ENCODE assay signal across 9 mouse cellular contexts in the genomic region with DNA sequence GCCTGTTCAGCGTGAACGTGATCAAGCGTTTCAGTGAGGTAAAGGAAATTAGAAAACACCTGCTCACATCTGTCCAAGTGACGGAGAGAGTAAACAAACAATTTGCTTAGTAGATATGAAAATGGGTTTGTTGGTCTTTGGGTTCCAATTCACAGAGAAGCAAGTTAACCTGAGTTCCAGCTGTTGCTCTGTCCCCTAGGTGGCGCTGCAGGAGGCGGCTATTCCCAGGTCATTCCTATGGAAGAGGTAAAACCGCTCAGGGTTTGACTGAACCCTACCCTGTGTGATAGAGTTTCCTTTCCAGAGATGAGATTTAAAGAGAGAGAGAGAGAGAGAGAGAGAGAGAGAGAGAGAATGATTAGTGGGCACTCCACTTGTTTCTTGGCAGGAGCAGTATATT. TPM values are rescaled to one million over a fixed set of nuclear protein-coding genes. Genes with fewer than 3 reads are reported as not detected.
DNase-seq lines count a peak whose midpoint lies in the region; ATAC-seq and TF ChIP-seq lines count a peak whose summit lies in the region.
"Had no signal": no experiment of that assay in that cellular context is flagged by ENCODE, and none has a peak within 500 bp of the region (broad histone marks: within the 10 kb centered on the region; RNA-seq: fewer than 3 reads in every experiment).

No protein-coding gene starts in this region.

- 65% methylated on average over 7 of the region's 7 CpGs for WGBS in limb, embryonic 10.5 days

- ATAC-seq in inflammation-experienced regulatory T-cells, adult 6 months, result no peak

- H3K4me1 ChIP-seq in limb, embryonic 10.5 days, result no peaks in the 10 kb centered on the region

- no peak overlapping the region for H3K27ac ChIP-seq in left cerebral cortex, adult 2 months
- no peak overlapping the region for H3K27ac ChIP-seq in limb, embryonic 10.5 days

- DNase-seq in left cerebral cortex, adult 2 months (ENCODE audit: extremely low spot score in 1 of 2, low spot score in 2 of 2), result peak; percentile 64 to 72
- DNase-seq in left cerebral cortex, adult 11 months (ENCODE audit: low spot score), result no peak
- DNase-seq in NIH3T3 (ENCODE audit: low read depth), result peak; percentile 76
- DNase-seq in c-Kit-negative CD71-positive TER-119-positive erythroid progenitor cells, embryonic 14.5 days (ENCODE audit: low read depth, low spot score), result peak; percentile 24
- DNase-seq in frontal cortex, postnatal 36 days (ENCODE audit: low spot score in 2 of 2), result peak; percentile 54 to 60
- peak; percentile 80 for DNase-seq in limb, embryonic 10.5 days (ENCODE audit: low spot score)
- peak; percentile 77 for DNase-seq in retina, embryonic 14.5 days (ENCODE audit: low spot score)

- H3K9me3 ChIP-seq in limb, embryonic 10.5 days (replicated peaks), result no peaks in the 10 kb centered on the region

- no peak overlapping the region for H3K4me3 ChIP-seq in left cerebral cortex, adult 2 months
- no peak overlapping the region for H3K4me3 ChIP-seq in limb, embryonic 10.5 days
- H3K4me3 ChIP-seq: myocyte had no signal

- peak; percentile 78 for TF ChIP-seq CTCF in left cerebral cortex, adult 2 months (IDR thresholded peaks at IDR 0.05)

- intact Hi-C loops in left cerebral cortex, adult 2 months (cut with DNase I), result loop anchor here (2.0 kb wide), 1 partner anchor 48 kb away; no protein-coding TSS in a partner anchor

- H3K27me3 ChIP-seq in limb, embryonic 10.5 days (ENCODE audit: low read depth, poor library complexity, severe bottlenecking), result no peaks in the 10 kb centered on the region

- H3K36me3 ChIP-seq in limb, embryonic 10.5 days, result peaks cover 97% of the 10 kb centered on the region

RNA-seq across cellular contexts. Expression of a gene that starts 31.5 kb away (rescaled TPM):
- total RNA-seq in left cerebral cortex, adult 2 months (2021), result 10 to 100 TPM; 85.4 to 93.5 TPM
- polyA plus RNA-seq in limb, embryonic 10.5 days (2016; fragmentation: Nextera tagmentation; extraction: Ambion mirVana), result 1.2 and 1.9 TPM in 2 replicates
- 1 to 10 TPM; 1.6 to 4.6 (median 3.1) TPM for polyA plus RNA-seq in inflammation-experienced regulatory T-cells, adult 6 months (2017; shearing (Covaris generic))

RNA-seq across cellular contexts. Expression of a gene that starts 38.1 kb away (rescaled TPM):
- 10 to 100 TPM; 40.0 to 40.3 TPM for total RNA-seq in left cerebral cortex, adult 2 months (2021)
- 100 and 121 TPM in 2 replicates for polyA plus RNA-seq in limb, embryonic 10.5 days (2016; fragmentation: Nextera tagmentation; extraction: Ambion mirVana)
- polyA plus RNA-seq in inflammation-experienced regulatory T-cells, adult 6 months (2017; shearing (Covaris generic)), result 10 to 100 TPM; 25.9 to 29.2 (median 29.0) TPM

RNA-seq across cellular contexts. Expression of a gene that starts 46.6 kb away (rescaled TPM):
- total RNA-seq in left cerebral cortex, adult 2 months (2021), result not detected
- polyA plus RNA-seq in limb, embryonic 10.5 days (2016; fragmentation: Nextera tagmentation; extraction: Ambion mirVana), result not detected in 2 replicates
- polyA plus RNA-seq in inflammation-experienced regulatory T-cells, adult 6 months (2017; shearing (Covaris generic)), result not detected
- polyA plus RNA-seq: myocyte had no signal
